Mouse (Mus musculus) splenic B cell, adult 2 months (primary cell): Measurements from ENCODE around the gene 4930442H23Rik.
A peak's percentile ranks its signal among the peaks of the same experiment; 100 is the strongest.
"Not testable (repeated sequence)": the region's sequence is repeated elsewhere in the genome, so short reads cannot be mapped to it uniquely, and the experiment has no call there.

Experiments
- DNase-seq: peaks from one replicate; pipeline ENCODE4 v3.0.0-alpha.2; 2011; ENCODE audit warnings: low read depth, low spot score
- H3K27me3 ChIP-seq: 2 replicates; pipeline ENCODE4 v1.6.1; 2012; ENCODE audit warnings: mild to moderate bottlenecking, low read length, moderate library complexity, mixed read lengths; ENCODE audit not compliant: control insufficient read depth, poor library complexity, insufficient read depth, severe bottlenecking
- H3K36me3 ChIP-seq: 2 replicates; pipeline ENCODE4 v1.6.1; 2012; ENCODE audit warnings: mild to moderate bottlenecking, low read length, moderate library complexity, mixed read lengths; ENCODE audit not compliant: control insufficient read depth, poor library complexity, insufficient read depth, severe bottlenecking

Gene 4930442H23Rik

GRCm38 (mm10) chr10:81190912-81191321 lies 7.3 kb upstream of the 4930442H23Rik start:
- H3K36me3 ChIP-seq = peaks cover 2% of the 10 kb centered on the region
- H3K27me3 ChIP-seq = no peaks in the 10 kb centered on the region
- DNase-seq = peak; percentile 39

GRCm38 (mm10) chr10:81190236-81190911 lies 6.7 kb upstream of the 4930442H23Rik start:
- peak; percentile 49 for DNase-seq
- H3K36me3 ChIP-seq = peaks cover 2% of the 10 kb centered on the region

GRCm38 (mm10) chr10:81189821-81190220 lies 6.2 kb upstream of the 4930442H23Rik start:
- DNase-seq = no peak
- H3K36me3 ChIP-seq = peaks cover 2% of the 10 kb centered on the region

More at GRCm38 (mm10) chr10:81190236-81190911, 6.7 kb upstream of the 4930442H23Rik start:
- H3K27me3 ChIP-seq = no peaks in the 10 kb centered on the region

GRCm38 (mm10) chr10:81187161-81187560 lies 3.5 kb upstream of the 4930442H23Rik start:
- Histone ChIP-seq H3K36me3 (peaks cover 4% of the 10 kb centered on the region), H3K27me3 (no peaks in the 10 kb centered on the region)
- no peak for DNase-seq

More at GRCm38 (mm10) chr10:81189821-81190220, 6.2 kb upstream of the 4930442H23Rik start:
- no peaks in the 10 kb centered on the region for H3K27me3 ChIP-seq

GRCm38 (mm10) chr10:81184765-81185164 lies 1.1 kb upstream of the 4930442H23Rik start:
- H3K27me3 ChIP-seq = no peaks in the 10 kb centered on the region
- peaks cover 18% of the 10 kb centered on the region for H3K36me3 ChIP-seq
- DNase-seq = peak; percentile 7

- DNase-seq = peak; percentile 99
- Histone ChIP-seq H3K27me3 (no peaks in the 10 kb centered on the region), H3K36me3 (peaks cover 36% of the 10 kb centered on the region)
Observed at GRCm38 (mm10) chr10:81182336-81183333, 1.0 kb downstream of the 4930442H23Rik start, which contains the start of gene Dapk3. Gene Dapk3 (plus strand): TSS chr10:81183005.

- DNase-seq, H3K27me3 ChIP-seq: not testable (repeated sequence)
- H3K36me3 ChIP-seq = peaks cover 38% of the 10 kb centered on the region
Observed at GRCm38 (mm10) chr10:81181860-81182259, 1.8 kb downstream of the 4930442H23Rik start.

- Histone ChIP-seq H3K36me3 (peaks cover 38% of the 10 kb centered on the region), H3K27me3 (no peaks in the 10 kb centered on the region)
- DNase-seq = no peak
Observed at GRCm38 (mm10) chr10:81180946-81181345, 2.7 kb downstream of the 4930442H23Rik start.

- H3K27me3 ChIP-seq = no peaks in the 10 kb centered on the region
- H3K36me3 ChIP-seq = peaks cover 37% of the 10 kb centered on the region
- peak; percentile 28 for DNase-seq
Observed at GRCm38 (mm10) chr10:81179451-81180342, 4.0 kb downstream of the 4930442H23Rik start.

GRCm38 (mm10) chr10:81178927-81179326 lies 4.7 kb downstream of the 4930442H23Rik start:
- H3K27me3 ChIP-seq = no peaks in the 10 kb centered on the region
- peaks cover 36% of the 10 kb centered on the region for H3K36me3 ChIP-seq
- no peak for DNase-seq

GRCm38 (mm10) chr10:81177958-81178712 lies 5.5 kb downstream of the 4930442H23Rik start:
- no peak for DNase-seq
- H3K36me3 ChIP-seq = peaks cover 36% of the 10 kb centered on the region
- no peaks in the 10 kb centered on the region for H3K27me3 ChIP-seq

- DNase-seq = peak; percentile 57
- peaks cover 36% of the 10 kb centered on the region for H3K36me3 ChIP-seq
- no peaks in the 10 kb centered on the region for H3K27me3 ChIP-seq
Observed at GRCm38 (mm10) chr10:81177491-81177925, 6.1 kb downstream of the 4930442H23Rik start.

- Histone ChIP-seq H3K27me3 (no peaks in the 10 kb centered on the region), H3K36me3 (peaks cover 35% of the 10 kb centered on the region)
- peak; percentile 99 for DNase-seq
Observed at GRCm38 (mm10) chr10:81176466-81177271, 7.0 kb downstream of the 4930442H23Rik start, which contains the start of gene Eef2. Gene Eef2 (plus strand): TSS chr10:81176631.
